Mouse (Mus musculus): ENCODE results near the gene Cdc42se1.
"Not testable (repeated sequence)": the region's sequence is repeated elsewhere in the genome, so short reads cannot be mapped to it uniquely, and the experiment has no call there.

Gene Cdc42se1

GRCm38 (mm10) chr3:95228148-95228893 is at the start of gene Cdc42se1:
TSS of gene Cdc42se1 (plus strand) at chr3:95228732.
- in situ Hi-C loops (cut with MseI, MboI) = no loop called here

- in situ Hi-C loops (cut with MseI, MboI) = no loop called here
Observed at GRCm38 (mm10) chr3:95178948-95179347, 49.6 kb upstream of the Cdc42se1 start.

GRCm38 (mm10) chr3:95179890-95180289 is 48.6 kb upstream of the Cdc42se1 start:
- in situ Hi-C loops (cut with MseI, MboI) = no loop called here

DNA sequence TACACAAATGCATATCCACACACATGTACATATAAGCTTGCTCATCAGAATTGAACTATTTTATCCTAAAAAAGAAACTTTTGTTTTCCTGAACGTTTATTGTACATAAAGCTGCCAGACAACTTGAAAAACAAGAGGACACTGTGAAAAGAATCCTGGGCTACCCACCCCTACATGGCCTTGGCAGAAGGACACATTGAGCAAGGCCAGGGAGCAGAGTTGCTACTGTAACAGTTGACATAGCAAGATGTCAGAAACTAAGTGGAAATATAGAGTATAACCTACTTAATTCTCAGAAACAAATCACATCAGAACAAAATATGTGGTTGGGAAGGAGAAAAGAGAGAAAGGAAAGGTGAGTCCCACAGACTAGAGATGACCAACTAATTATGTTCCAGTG is 46.7 kb upstream of the Cdc42se1 start:
- in situ Hi-C loops (cut with MseI, MboI) = no loop called here

- in situ Hi-C loops (cut with MseI, MboI) = no loop called here
Observed at GRCm38 (mm10) chr3:95184796-95185577, 43.5 kb upstream of the Cdc42se1 start.

GRCm38 (mm10) chr3:95186100-95186499 is 42.4 kb upstream of the Cdc42se1 start:
- in situ Hi-C loops (cut with MseI, MboI) = no loop called here

DNA sequence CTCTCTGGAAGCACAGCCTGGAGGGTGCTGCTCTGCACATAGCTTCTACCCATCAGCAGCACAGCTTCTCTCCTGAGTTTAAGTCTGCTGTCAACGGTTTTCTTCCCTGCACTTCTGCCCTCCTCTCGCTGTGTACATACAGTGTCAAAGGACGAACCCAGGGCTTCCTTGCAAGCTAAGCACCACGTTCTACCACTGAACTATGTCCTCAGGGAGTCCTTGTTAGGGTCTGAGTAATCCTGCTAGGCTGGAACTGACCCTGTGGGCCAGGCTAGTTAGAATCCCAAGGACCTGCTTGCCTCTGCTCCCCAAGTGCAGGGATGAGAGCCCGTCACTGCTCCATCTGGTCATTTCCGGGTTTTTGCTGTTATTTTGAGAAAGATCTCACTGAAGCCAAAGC is 41.6 kb upstream of the Cdc42se1 start:
- in situ Hi-C loops (cut with MseI, MboI) = no loop called here

- in situ Hi-C loops (cut with MseI, MboI) = no loop called here
Observed at GRCm38 (mm10) chr3:95194721-95195135, 33.8 kb upstream of the Cdc42se1 start.

GRCm38 (mm10) chr3:95195772-95196171 is 32.8 kb upstream of the Cdc42se1 start:
- in situ Hi-C loops (cut with MseI, MboI) = no loop called here

DNA sequence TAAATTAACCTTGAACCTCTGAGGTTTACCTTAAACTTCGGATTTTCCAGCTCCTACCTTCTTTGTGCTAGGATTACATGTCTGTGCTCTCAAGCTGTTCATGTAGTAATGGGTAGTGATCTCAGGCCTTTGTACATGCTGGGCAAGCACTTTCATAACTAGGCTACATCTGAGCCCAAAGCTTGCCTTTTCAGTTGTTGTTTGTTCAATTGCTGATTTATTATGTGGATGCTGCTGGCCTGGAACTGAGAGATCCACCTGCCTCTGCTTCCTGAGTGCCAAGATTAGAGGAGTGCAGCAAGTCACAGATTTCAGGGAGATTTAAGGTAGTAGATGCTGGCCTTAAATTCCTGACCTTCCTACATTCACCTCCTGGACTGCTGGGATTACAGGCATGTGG is 29.4 kb upstream of the Cdc42se1 start:
- in situ Hi-C loops (cut with MseI, MboI) = no loop called here

DNA sequence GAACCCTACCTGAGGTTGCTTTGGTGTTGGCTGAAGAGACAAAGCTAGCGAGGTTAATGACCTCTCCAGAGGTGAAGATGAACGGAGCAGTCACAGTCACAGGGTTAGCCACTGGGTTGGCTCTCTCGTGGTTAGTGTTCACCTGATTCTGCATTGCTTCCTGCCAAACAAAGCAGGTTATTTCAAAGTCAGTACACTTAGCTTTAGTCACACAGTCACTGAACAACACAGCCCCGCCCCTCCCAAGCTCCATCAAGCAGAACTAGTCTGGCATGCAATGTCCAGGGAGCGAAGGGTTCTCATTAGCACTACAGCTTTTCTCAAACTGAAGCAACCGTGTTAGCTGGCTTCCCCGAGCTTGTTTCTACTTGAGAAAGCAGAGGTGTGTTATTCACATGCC is 28.4 kb upstream of the Cdc42se1 start:
- in situ Hi-C loops (cut with MseI, MboI) = no loop called here

- in situ Hi-C loops (cut with MseI, MboI) = no loop called here
Observed at GRCm38 (mm10) chr3:95200562-95200961, 28.0 kb upstream of the Cdc42se1 start.

DNA sequence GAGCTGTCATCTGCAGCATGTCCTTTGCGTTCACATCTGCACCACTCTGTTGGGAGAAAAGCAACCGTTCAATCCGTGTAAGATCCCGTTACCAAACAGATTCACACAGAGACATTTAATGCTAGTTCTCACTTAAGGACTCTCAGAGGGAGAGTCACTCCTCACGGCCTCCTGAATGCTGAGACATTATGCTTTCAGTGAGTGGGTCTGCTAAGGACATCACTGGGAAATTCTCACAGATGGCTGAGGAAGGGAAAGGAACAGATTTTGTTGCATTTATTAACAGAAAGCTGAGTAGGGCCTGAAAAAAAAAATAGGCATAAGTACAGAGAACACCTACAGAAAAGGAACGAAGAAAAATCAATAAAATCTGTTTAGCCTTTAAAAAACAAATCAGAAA is 24.7 kb upstream of the Cdc42se1 start:
- in situ Hi-C loops (cut with MseI, MboI) = no loop called here

DNA sequence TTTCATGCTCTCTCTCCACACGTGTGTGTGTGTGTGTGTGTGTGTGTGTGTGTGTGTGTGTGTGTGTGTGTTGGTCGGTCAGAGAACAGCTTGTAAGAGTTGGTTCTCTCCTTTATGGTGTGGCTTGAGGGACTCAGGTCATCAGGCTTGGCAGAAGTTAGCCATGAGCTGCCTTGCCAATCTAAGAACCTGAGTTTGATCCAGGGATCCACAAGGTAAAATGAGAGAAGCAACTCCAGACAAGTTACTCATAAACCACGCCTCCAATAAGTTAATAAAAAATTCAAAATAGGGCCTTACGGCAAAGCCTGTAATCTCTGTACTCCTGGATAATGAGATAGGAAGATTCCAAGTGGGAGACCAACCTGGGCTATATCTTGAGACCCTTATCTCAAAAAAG is 20.2 kb upstream of the Cdc42se1 start:
- in situ Hi-C loops (cut with MseI, MboI) = no loop called here

GRCm38 (mm10) chr3:95210585-95210984 is 17.9 kb upstream of the Cdc42se1 start:
- in situ Hi-C loops (cut with MseI, MboI) = no loop called here

GRCm38 (mm10) chr3:95212889-95213608 is 15.5 kb upstream of the Cdc42se1 start:
- in situ Hi-C loops (cut with MseI, MboI) = not testable (repeated sequence)

DNA sequence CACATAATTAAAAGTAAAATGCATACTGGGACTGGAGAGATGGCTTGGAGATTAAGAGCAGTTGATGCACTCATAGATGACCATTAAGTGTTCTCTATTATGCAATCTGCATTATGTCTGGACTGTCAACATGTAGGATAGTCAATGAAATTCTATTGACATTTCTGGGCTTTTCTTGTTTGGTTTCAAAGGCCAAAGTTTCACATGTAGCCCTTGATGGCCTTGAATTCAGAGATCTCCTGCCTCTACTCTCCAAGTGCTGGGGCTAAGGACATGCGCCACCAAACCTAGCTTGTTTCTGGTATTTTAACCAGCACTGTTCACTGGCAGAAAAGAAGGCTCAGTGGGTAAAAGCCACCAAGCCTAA is 14.9 kb upstream of the Cdc42se1 start:
- in situ Hi-C loops (cut with MseI, MboI) = no loop called here

- in situ Hi-C loops (cut with MseI, MboI) = no loop called here
Observed at GRCm38 (mm10) chr3:95216655-95217254, 11.8 kb upstream of the Cdc42se1 start.

GRCm38 (mm10) chr3:95217255-95218134 is 11.0 kb upstream of the Cdc42se1 start, which contains the start of gene Gabpb2:
TSS of gene Gabpb2 (minus strand) at chr3:95217916.
- in situ Hi-C loops (cut with MseI, MboI) = no loop called here

DNA sequence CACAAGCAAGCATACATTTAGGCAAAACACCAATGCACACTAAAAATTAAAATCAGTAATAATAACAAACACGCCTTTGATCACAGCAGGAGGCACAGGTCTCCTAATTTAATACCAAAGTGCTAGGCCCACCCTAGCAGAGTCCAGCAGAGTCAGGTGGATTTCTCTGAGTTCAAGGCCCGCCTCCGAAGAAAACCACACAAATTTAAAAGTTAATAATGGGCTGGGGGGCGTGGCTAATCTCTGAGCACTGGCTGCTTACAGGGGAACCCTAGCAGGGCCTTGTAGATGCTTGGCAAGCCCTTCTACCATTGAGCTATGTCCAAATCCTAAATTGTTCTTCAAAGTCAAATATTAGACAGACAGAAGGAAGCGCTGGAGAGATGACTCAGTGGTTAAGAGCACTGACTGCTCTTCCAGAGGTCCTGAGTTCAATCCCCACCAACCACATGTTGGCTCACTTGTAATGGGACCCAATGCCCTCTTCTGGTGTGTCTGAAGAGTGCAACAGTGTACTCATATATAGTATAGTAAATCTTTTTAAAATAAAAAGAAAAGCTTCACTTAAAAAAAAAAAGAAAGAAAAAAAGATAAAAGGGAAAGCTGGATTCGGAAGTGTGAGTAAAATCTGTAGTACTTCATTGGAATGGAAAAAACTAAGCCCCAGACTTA is 9.9 kb upstream of the Cdc42se1 start:
- in situ Hi-C loops (cut with MseI, MboI) = no loop called here
